Mouse (Mus musculus) spleen, adult 2 months (tissue): Measurements from ENCODE around the gene Ppp1r18.

ENCODE experiments used
- CTCF ChIP-seq: fragments of 200-500 bp; IDR thresholded peaks from 2 replicates; pipeline ENCODE4 v1.5.1; 2011; ENCODE audit warnings: mild to moderate bottlenecking, inconsistent platforms; ENCODE audit not compliant: insufficient read depth, insufficient read length, insufficient replicate concordance; ENCODE audit errors: extremely low read depth
- POLR2A ChIP-seq: fragments of 200-500 bp; IDR thresholded peaks from 2 replicates; pipeline ENCODE4 v1.6.1; 2011; ENCODE audit warnings: low read depth, low read length, inconsistent platforms

DNA sequence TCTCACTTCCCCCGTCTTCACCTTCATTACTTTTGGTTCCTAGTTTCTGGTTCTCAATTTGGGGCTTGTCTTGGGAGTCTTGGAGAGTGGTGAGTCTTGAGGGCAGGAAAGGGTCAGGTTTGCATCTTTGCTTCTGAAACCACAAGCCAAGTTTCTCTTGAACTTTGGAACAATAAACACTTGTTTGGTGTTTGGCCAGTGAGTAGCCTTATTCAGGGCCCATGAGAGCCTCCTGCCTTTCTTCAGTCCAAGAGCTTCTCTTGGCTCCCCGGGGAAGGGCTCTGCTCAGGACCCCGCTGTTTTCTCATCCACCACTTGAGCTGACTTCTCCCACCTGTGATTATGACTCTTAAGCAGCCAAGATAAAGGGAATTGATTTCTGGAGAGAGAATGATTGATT lies 57.2 kb downstream of the Ppp1r18 start:
- TF ChIP-seq CTCF (no peak), POLR2A (no peak)
